Mouse (Mus musculus) heart, adult 2 months (tissue): ENCODE measurements around the gene Btbd9.

Experiments
- CTCF ChIP-seq: fragments of 200-600 bp; IDR thresholded peaks from 2 replicates; pipeline ENCODE4 v1.8.1; 2022; ENCODE audit warnings: antibody characterized with exemption, mild to moderate bottlenecking, moderate library complexity
- POLR2A ChIP-seq: fragments of 200-500 bp; IDR thresholded peaks from 2 replicates; pipeline ENCODE4 v1.6.1; 2011; ENCODE audit warnings: mild to moderate bottlenecking, low read depth, low read length, control low read depth; ENCODE audit not compliant: insufficient read depth

DNA sequence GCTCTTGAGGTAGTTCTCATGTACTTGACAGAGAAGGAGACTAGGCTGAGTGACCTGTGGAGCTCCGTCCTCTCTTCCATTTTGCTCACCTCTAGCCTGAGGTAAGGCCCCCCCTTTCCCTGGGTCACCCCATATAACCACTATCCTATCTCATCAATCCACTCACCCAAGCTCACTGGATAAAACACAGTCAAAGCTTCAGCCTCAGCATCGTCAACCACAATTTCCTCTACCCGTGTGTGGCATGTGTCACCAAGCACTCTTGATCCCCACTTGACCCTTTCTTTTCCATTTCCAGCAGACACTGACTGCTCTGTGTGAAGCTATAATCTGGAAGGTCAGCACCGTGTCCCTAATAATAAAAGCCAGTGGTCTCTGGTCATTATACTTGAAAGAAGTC is 157.8 kb downstream of the Btbd9 start:
- TF ChIP-seq POLR2A (no peak), CTCF (no peak)
